Mouse (Mus musculus): ENCODE measurements around the gene Fcnb.
A peak's percentile ranks its signal among the peaks of the same experiment; 100 is the strongest.

Gene Fcnb

DNA sequence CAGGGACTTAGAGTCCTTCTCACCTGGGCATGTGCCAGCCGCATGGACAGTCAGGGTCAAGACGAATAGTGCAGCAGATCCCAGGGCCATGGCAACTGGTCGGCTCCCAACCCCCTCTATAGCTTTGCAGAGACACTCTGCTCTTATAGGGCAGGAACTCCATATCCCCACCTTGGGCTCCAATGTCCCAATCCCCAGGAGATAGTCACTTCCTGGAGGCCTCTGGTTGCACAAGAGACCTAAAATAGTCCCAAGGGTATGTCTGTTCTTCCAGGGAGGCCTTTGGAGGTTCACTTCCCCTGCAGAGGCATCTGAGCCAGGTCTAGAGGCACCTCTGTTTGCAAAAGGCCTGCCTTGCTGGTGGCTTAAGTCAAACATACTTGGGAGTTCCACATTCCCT is at the start of gene Fcnb:
TSS of gene Fcnb (minus strand) at position 118 of the 400 bp plus-strand sequence.
- no peak for DNase-seq

DNA sequence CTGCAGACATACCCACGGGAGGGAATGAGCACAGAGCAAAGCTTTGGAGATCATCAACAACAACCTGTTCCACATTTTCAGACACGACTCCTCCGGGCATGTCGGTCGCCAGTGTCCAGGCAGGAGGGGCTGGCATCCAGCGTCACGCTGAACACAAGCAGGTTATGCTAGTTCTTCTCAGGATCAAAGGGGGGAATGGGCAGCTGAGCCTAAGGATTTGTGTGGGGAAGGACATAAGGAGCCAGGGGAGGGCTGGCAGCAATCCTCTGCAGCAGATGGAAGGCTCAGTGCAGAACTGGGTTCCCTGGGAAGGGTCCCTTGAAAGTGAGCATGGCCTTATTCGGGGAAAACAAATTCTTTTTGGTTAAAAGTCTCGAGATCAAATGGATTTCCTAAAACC is 49.1 kb upstream of the Fcnb start:
- no peak for DNase-seq

- no peak for DNase-seq
Measured at GRCm38 (mm10) chr2:28132117-28132516, 47.4 kb upstream of the Fcnb start.

DNA sequence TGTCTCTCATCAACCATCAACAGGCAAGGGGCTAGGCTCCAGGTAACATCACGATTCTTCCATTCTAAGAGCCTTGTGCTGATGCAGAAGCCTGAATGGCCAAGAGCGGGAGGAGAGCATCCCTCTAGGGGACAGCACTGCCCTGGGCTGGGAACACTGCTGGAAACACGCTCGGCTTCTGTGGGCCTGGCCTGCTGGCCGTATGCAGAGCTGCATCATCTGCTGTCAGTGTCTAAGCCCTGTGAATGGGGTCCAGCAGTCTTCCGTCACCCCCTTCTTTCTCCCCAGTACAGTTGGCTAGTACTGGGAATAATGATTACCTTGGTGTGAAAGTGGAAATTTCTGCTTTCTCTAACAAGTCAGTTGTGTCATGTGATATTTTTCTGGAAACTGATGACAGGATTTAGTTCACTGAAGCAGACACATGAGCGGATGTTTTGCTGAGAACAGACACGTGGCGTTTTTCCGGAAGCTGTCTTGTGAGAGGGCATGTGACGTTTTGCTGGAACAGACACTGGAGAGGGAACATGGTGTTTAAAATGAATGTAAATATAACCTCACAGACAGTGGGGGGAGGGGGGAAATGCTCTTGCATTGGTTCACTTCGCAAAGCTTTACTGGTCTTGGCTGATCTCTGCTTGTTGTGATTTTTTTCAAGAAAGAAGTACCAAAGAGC is 42.2 kb upstream of the Fcnb start:
- peak; percentile 93 for DNase-seq

GRCm38 (mm10) chr2:28123910-28124309 is 39.2 kb upstream of the Fcnb start:
- peak; percentile 96 for DNase-seq

DNA sequence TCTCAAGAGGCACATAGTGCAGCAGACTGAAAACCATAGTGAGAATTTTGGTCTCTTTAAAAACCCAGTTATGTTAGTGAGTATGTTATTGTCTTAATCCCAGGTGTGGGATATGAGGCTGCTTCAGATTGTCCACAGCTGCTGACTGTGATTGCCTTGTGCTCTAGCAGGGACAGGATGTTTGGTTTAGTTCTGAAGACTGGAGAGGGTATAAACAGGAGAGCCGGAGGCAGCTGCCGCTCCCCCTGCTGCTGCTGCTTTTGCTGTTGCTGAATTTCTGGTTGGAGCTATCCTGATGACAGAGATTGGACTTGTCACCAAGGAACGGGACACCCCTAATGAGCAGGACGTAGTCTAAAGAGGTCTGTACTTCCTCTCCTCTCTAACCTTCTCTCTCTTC is 36.6 kb upstream of the Fcnb start:
- no peak for DNase-seq

- DNase-seq: no peak
Measured at GRCm38 (mm10) chr2:28120342-28120741, 35.7 kb upstream of the Fcnb start.

DNA sequence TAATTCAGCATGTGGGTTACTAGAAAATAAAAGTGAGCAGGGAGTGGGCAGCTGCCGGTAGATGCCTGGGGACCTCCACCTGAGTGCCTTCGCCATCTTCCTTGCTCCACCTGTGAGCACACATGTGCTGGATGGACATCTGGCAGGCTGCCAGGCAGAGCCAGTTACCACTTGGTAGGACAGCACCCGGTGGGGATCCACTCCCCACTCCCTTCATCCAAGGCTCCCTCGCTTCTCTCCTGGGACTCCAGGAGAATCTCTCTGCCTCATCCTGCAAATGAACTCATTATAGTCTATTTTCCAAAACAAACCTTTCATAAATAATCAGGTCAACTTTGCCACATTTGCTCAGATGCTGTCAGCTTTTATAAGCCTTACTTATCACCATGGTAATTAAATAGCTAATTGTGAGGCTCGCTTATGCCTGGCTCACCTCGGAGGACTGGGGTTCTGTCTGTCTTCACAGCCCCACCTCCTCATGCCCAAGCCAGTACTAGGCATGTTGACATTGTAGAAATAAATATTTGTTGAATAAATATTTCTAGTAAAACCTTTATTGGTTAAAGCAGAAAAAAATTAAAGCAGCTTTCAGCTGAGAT is 33.9 kb upstream of the Fcnb start:
- DNase-seq: no peak

- DNase-seq: no peak
Measured at GRCm38 (mm10) chr2:28117490-28118308, 33.0 kb upstream of the Fcnb start.

GRCm38 (mm10) chr2:28108763-28109162 is 24.1 kb upstream of the Fcnb start:
- no peak for DNase-seq

GRCm38 (mm10) chr2:28106002-28106401 is 21.3 kb upstream of the Fcnb start:
- DNase-seq: no peak

GRCm38 (mm10) chr2:28103653-28104052 is 19.0 kb upstream of the Fcnb start:
- no peak for DNase-seq

- no peak for DNase-seq
Measured at GRCm38 (mm10) chr2:28101892-28102291, 17.2 kb upstream of the Fcnb start.

DNA sequence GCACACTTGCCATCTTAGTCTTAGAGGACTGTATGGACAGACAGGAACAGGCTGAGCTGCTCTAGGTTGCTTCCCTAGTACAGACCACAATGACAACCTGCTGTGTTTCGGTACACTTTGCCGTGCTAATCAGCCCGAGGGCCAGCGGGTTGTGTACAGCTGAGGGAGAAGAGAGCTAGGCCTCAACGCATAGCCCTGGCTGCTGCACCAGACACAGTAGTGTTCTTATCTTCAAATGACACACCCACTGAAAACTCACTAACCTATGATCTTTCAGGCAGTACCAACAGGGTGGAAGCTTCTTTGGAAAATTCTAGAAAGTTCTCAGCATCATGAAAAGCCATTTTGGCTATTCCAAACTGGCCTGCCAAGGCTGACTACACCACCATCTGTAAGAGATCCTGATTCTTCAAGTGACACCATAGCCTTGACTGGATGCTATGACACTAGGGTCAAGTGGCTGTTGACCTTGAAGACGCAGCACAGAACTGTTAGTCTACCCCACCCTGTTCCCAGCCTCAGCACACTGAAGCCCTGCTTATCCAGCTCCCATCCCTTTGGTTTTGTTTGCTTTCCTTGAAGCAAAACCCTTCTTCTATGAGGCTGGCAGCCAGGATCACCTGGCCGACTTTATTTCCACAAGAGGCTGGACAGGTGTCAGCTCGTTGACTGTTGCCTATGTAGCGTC is 16.3 kb upstream of the Fcnb start:
- no peak for DNase-seq

- no peak for DNase-seq
Measured at GRCm38 (mm10) chr2:28098547-28099505, 14.1 kb upstream of the Fcnb start.

- no peak for DNase-seq
Measured at GRCm38 (mm10) chr2:28096751-28097309, 12.1 kb upstream of the Fcnb start.

- no peak for DNase-seq
Measured at GRCm38 (mm10) chr2:28092099-28092498, 7.4 kb upstream of the Fcnb start.

DNA sequence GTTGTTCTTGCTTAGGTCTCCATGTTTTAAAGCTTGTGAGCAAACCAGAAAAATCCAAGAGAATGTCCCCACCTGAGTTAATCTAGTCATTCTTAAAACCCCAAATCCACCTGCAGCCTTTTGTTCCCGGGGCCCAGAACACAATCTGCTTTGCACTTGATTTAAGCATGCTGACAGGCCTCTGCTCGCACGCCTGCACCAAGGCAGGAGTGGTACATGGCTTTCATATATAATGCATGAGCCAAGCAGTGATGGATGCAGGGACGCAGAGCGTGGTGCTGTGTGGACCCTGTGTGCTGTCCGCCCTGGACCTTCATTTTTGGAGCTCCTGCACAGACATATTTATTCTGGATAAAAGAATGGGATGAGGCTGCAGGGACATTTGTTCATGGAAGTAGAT is 6.4 kb upstream of the Fcnb start:
- DNase-seq: no peak

DNA sequence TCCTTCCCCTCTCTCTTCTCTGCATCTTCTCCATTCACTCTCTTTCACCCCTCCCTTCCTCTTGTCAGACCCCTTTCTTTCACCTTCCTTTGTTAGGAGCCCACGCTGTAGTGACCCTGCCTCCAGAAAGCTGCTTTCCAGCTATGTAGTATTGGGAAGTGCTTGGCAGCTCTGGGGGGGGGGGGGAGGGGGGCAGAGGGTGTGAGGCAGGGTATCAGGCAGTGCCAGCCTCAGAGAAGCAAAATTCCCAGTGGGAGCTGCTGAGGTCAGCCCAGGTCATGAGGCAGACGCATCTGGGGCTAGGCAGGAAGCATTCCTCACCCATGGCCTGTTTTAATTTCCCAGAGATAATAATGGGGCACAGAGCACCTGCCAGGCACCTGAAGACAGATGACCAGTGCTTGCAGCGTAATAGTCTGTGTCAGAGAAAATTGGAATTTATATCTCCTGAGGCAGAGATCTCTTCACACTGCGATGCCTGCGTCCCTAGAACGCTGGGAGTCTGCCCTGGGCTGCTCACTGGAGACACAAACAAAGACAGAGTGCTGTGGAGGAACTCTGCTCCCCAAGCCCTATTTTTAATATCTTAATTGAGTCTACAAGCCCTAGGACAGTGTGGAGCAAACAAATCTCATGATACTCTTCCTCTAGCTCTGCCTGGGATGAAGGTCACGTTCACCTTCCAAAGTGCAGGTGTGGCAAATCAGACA is 5.8 kb upstream of the Fcnb start:
- no peak for DNase-seq

DNA sequence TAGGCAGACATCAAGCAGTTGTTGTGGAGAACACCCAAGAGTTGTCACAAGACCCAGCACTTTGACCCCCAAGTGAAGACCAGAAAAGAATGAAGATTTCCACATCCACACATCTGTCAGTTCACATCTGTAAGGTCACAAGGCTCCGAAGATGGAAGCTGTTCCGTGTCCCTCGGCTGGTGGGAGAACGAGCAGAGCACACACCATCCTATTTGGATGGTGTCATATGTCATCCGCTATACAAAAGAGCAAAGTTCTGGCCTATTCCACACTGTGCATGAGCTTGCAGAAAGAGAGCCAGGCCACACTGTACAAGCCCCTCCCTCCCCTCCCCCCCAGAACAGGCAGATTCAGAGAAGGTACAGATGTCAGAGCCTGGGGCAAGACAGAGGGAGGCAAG is 4.4 kb upstream of the Fcnb start:
- DNase-seq: no peak

DNA sequence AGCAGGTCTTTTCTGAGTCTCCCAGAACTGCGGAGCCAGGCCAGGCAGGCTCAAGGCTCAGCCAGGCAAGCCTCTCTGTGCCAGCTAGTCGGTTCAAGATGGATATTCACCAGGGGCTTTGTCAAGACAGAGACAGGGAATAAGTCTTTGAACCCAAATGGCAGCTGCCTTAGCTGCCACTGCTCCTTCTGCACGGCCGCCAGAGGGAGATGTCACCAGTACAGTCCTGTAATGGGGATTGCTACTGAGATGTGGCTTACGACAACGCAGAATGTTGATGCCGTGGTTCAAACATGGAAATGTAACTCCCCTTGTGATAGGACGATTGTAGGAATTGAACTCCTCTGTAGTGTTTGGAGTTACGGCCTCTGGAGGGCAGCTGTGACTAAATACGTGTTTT is 1.4 kb upstream of the Fcnb start:
- no peak for DNase-seq

Measured in heart, adult 11 months (tissue).